Mouse (Mus musculus) Patski (cell line): ENCODE results near the gene Acbd5. TPM values are rescaled to one million over a fixed set of nuclear protein-coding genes. Genes with fewer than 3 reads are reported as not detected.
A peak's percentile ranks its signal among the peaks of the same experiment; 100 is the strongest.

Source experiments
- ATAC-seq: fragments of 100-300 bp; one replicate; pipeline ENCODE4 v1.8.0; 2021
- CTCF ChIA-PET: fragments of 350-600 bp; sonication (Branson Sonifier 250); formaldehyde crosslinking; loops from one replicate; lab custom pipeline; 2022; ENCODE audit warnings: inconsistent platforms; lab: Charles Lee
- POLR2A ChIA-PET: fragments of 350-600 bp; sonication (Branson Sonifier 250); formaldehyde crosslinking; loops from one replicate; lab custom pipeline; 2022; ENCODE audit warnings: antibody characterized with exemption, inconsistent platforms; lab: Charles Lee
- DNase-seq: peaks from one replicate; pipeline ENCODE4 v3.0.0-alpha.2; 2011; ENCODE audit warnings: low read depth, low spot score
- H3K27me3 ChIP-seq: fragments of 371-371 bp; one replicate; pipeline ENCODE4 v1.5.1; 2021
- CTCF ChIP-seq: fragments of 100-300 bp; IDR thresholded peaks from one replicate; pipeline ENCODE4 v1.5.1; 2021
- in situ Hi-C: fragments of 300-500 bp; cut with MboI; formaldehyde crosslinking; loops from 3 replicates; pipeline ENCODE4 v1.11.1; 2018; ENCODE audit warnings: low pct_unique_long_range_greater_than_20kb, mixed read lengths
- polyA plus RNA-seq: library from polyadenylated mRNA; unstranded; gene quantifications from one replicate; pipeline ENCODE4 v1.2.3, GENCODE M21; 2021

Acbd5 gene
- polyA plus RNA-seq, 1 experiment from 2014 or later = 51.7 TPM

DNA sequence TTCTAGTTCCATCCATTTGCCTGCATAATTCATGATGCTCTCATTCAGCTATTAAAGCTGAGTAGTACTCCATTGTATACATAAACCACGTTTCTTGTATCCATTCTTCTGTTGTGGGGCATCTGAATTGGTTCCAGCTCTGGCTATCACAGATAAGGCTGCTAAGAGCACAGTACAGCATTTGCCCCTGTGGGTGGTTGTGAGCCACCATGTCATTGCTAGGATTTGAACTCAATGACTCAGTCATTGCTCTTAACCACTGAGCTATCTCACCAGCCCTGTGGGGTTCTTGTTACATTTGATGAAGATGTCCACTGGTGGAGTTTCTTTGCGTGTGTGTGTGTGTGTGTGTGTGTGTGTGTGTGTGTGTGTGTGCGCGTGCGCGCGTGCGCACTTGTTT lies 16.6 kb downstream of the Acbd5 start:
- no peaks in the 10 kb centered on the region for H3K27me3 ChIP-seq
- in situ Hi-C loops = no loop called here
- DNase-seq (no peak), ATAC-seq (no peak)
- ChIA-PET POLR2A (no interaction called here), CTCF (no interaction called here)
- TF ChIP-seq CTCF = no peak

DNA sequence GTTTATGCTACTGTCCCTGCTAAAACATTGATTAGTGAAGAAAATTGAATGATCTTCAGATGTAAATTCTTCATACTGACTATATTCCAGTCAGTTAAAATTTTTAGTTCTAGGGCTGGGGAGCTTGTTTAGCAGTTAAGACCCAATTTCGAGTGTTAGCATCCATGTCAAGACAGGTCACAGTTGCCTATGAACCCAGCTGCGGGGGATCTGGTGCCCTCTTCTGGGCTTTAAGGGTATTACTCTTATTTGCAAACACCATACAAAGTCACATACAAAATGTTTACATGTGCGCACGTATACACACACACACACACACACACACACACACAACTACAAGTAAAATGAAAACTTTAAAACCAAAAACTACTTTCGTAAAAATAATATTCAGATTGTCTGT lies 24.2 kb downstream of the Acbd5 start:
- ChIA-PET POLR2A (no interaction called here), CTCF (interaction anchor here (0.7 to 2.7 kb wide), 13 partner anchors 8 to 206 kb away, joined by 3 to 8 read pairs (median 3); partner anchors contain the start of genes Abi1 and Acbd5)
- H3K27me3 ChIP-seq = no peaks in the 10 kb centered on the region
- TF ChIP-seq CTCF = peak; percentile 72
- DNase-seq (no peak), ATAC-seq (peak; percentile 51)
- in situ Hi-C loops = no loop called here

DNA sequence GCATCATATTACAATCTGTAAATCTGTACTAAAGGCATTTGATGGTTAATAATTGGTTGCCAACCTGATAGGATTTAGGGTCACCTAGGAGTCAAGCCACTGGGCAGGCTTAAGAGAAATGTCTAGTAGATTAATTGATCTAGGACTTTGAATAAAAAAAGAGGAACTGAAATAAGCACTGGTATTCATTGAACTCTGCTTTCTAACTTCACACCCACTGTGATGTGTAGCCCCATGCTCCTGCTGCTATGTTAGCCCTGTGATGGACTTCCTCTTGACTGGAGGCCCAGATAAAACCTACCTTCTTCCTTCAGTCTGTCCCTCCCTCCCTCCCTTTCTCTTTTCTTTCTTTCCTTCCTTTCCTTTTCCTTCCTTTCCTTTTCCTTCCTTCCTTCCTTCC lies 29.1 kb downstream of the Acbd5 start:
- DNase-seq = no peak
- H3K27me3 ChIP-seq = no peaks in the 10 kb centered on the region
- ChIA-PET POLR2A (no interaction called here), CTCF (interaction anchor here (1.7 kb wide), 1 partner anchor 27 kb away, joined by 3 read pairs; no protein-coding TSS in a partner anchor)
- in situ Hi-C loops = loop anchor here (5.0 kb wide), 1 partner anchor 55 kb away; the partner anchor contains the start of gene Abi1
- no peak for TF ChIP-seq CTCF
- ATAC-seq = no peak

DNA sequence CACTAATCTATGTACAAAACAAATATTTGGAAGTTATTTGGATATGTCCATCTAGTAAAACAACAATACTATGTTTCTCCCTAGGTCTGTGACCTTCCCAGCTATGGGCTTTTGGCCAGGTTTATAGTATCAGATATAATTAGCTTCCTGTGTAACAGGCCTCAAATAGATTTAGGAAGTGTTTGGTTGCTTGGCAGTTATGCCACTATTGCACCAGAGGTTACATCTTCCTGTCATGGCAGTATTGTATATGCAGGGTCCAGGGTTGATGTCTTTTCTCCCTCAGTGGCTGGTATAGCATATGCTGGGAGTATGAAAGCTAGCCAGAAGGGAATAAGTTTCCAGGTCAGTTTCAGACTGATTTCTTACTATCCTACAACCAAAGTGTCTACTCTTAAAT lies 34.3 kb downstream of the Acbd5 start:
- no peak for TF ChIP-seq CTCF
- H3K27me3 ChIP-seq = no peaks in the 10 kb centered on the region
- ChIA-PET CTCF (interaction anchor here (1.9 kb wide), 1 partner anchor 9 kb away, joined by 5 read pairs; no protein-coding TSS in a partner anchor), POLR2A (no interaction called here)
- in situ Hi-C loops = no loop called here
- no peak for ATAC-seq
- DNase-seq = no peak

DNA sequence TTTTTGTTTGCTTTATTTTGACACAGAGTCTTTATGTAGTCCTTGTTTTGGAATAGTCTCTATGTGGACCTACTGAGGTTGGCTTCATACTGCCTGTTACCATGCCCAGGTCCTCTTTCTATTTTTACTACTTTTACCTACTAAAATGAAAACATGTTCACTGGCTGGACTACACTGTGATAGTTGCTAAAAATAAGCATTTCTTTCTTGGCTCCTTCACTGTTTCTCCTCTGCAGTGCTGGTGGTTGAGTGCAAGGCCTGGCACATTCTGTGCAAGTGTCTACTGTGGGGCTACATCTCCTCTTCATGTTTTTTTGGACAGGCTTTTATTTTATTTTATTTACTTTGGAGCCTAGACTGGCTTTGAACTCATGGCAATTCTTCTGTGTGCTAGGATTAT lies 51.6 kb downstream of the Acbd5 start:
- ATAC-seq = no peak
- in situ Hi-C loops = no loop called here
- TF ChIP-seq CTCF = no peak
- CTCF ChIA-PET = no interaction called here
- POLR2A ChIA-PET = no interaction called here
- no peak for DNase-seq
- H3K27me3 ChIP-seq = no peaks in the 10 kb centered on the region

DNA sequence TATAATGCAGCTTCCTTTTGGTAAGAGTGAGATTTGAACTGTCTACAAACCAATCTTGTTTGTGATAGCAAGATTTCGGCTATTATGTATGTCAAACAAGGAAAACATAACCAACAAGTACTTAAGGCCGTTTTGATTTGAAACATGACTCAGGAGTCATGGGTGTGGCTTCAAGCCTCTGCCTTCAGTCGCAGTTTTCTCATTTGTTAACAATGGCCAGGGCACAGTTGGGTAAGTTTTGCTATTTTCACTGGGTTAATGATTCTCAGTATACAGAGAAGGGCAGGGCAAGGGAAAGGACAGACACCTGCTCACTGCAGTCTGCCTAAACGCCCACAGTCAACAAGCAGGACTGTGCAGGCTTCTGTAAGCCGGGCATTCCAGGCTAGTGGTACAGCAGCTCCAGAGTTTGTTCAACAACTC lies 87.2 kb downstream of the Acbd5 start:
- in situ Hi-C loops = loop anchor here (25.0 kb wide), 1 partner anchor 1307 kb away; no protein-coding TSS in a partner anchor
- no peak for TF ChIP-seq CTCF

DNA sequence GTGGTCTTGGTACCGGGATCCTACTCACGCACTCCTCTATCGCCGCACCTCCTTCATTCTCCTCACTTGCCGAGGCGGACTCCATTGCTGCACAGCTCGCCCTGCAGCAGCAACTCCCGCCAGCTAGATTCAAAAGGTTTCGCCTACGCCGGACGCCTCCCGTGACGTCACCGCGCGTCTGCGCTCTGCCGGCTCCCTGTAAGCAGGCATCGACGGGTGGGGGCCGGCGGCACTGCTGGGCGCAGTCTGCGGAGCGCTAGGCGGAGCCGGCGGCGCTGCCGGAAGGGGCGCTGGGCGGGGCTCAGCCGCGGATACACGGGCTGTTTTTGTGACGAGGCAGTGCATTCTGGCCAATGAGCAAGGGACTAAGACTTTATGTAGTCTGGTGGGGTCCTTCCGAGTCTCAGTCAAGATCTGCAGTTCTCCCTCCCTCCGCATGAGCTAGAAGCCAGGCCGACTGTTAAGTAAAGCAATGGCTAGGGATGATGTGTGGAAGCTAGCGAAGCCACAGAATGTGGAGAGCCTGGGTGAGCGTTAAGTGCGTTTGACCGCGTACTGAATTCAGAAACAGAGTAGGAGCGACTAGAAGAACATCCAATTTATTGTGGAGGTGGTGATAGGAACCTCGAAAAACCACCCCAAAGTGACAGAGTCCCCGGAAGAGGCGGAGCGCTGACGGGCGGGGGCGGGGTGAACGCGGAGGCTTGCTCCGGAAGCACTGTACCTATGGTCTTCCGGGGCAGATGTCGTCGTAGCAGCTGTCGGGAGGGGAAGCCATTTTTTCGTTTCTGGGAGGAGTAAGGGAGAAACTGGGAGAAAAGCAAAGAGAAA lies 88.0 kb downstream of the Acbd5 start, which contains the start of the genes Mastl and Yme1l1:
Mastl (minus strand) TSS at position 248 of the 831 bp plus-strand sequence.
Yme1l1 (plus strand) TSS at position 593 of the 831 bp plus-strand sequence.
- DNase-seq = peak; percentile 81
- no peaks in the 10 kb centered on the region for H3K27me3 ChIP-seq
- in situ Hi-C loops = loop anchor here (25.0 kb wide), 1 partner anchor 1306 kb away; no protein-coding TSS in a partner anchor
- peak; percentile 99 for ATAC-seq
- CTCF ChIA-PET = interaction anchor here (1.6 kb wide), 1 partner anchor 14 kb away, joined by 6 read pairs; no protein-coding TSS in a partner anchor
- POLR2A ChIA-PET = interaction anchor here (0.9 to 1.0 kb wide), 2 partner anchors 9 to 84 kb away, joined by 3 to 4 read pairs; no protein-coding TSS in a partner anchor
- no peak for TF ChIP-seq CTCF

More for the DNA sequence above, 87.2 kb downstream of the Acbd5 start:
- DNase-seq = peak; percentile 41
- ChIA-PET CTCF (interaction anchor here (0.8 to 1.6 kb wide), 2 partner anchors 12 to 14 kb away, joined by 3 to 6 read pairs; no protein-coding TSS in a partner anchor), POLR2A (interaction anchor here (1.0 kb wide), 1 partner anchor 83 kb away, joined by 3 read pairs; no protein-coding TSS in a partner anchor)
- ATAC-seq = peak; percentile 67
- H3K27me3 ChIP-seq = no peaks in the 10 kb centered on the region

DNA sequence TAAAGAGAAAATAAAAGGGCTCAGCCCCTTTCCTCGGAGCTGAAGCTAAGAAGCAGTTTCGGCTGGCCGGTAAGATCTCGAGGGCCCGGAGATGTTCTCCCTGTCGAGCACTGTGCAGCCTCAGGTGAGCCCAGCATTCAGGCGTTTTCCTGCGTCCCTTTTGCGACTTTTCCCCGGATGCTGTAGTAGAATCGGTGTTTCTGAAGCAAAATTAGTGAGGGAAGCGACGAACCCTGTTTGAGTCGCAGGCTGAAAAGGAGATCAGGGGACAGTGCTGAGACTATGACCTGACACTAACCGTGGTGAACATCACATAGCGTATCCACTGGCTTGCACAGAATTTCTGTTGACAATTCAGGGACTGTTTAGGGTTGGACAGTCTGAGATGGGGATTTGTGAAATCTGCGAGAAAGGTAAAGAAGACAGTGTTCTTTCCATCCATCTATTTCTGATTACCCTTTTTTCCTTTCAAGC lies 88.7 kb downstream of the Acbd5 start:
- no peak for ATAC-seq
- ChIA-PET POLR2A (interaction anchor here (0.9 kb wide), 1 partner anchor 9 kb away, joined by 4 read pairs; no protein-coding TSS in a partner anchor), CTCF (no interaction called here)
- no peak for DNase-seq
- H3K27me3 ChIP-seq = no peaks in the 10 kb centered on the region
- no peak for TF ChIP-seq CTCF
- in situ Hi-C loops = loop anchor here (25.0 kb wide), 1 partner anchor 1306 kb away; no protein-coding TSS in a partner anchor

Other genes with a start within 250 kb of the Acbd5 start
- gene Pdss1, start 172.6 kb upstream of the Acbd5 start, polyA plus RNA-seq = 14.9 TPM
- gene Abi1, start 27.9 kb upstream of the Acbd5 start, polyA plus RNA-seq = 62.8 TPM
- 11.8 TPM for gene Mastl, start 87.9 kb downstream of the Acbd5 start, polyA plus RNA-seq
- gene Yme1l1, start 88.2 kb downstream of the Acbd5 start, polyA plus RNA-seq = 60.3 TPM
- not detected for gene 4931423N10Rik, start 139.3 kb downstream of the Acbd5 start, polyA plus RNA-seq